Mouse (Mus musculus): Measurements from ENCODE around the gene Sim2.

Sim2 gene

GRCm38 (mm10) chr16:94095109-94095822 lies 10.5 kb downstream of the Sim2 start:
- DNase-seq (ENCODE audit: low read depth, low spot score) = no peak

DNA sequence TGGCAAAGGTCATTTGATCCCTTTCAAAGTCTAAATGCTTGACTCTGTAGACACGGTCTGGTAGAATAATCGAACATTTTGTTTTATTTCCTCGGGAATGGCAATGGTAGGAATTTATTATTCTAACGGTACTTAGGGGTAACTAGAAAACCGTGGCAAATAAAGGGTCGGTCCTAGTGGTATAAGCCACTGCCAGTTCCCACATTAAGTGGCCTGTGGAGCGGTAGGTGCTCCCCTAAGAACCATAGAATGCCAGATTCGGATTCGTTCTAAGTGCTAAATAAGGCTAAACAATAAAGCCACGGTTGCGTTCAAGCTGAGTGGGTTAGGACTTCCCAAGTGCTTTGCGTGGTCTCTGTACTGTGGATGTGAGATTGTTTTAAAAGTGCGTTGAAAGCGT lies 11.7 kb downstream of the Sim2 start:
- DNase-seq (ENCODE audit: low read depth, low spot score) = no peak

- DNase-seq (ENCODE audit: low read depth, low spot score) = no peak
Observed at GRCm38 (mm10) chr16:94097724-94098455, 13.2 kb downstream of the Sim2 start.

DNA sequence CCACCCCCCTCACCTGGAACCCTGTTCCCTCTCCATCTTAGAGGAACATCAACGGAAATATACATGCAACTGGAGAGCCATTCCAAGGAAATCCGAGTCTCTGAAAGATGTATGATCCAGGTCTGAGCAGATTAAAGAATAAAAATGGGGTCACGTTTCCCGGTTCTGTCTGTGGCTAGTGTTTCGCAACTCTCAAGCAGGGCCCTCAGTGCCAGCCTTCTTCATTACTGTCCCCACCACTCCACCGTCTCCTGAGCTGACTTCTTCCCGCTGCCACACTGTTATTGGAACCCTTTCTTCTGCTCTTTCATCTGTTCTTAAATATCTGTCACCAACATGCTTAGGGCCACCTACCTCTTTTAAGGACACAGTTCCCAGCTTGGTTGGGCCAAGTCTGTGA lies 28.4 kb downstream of the Sim2 start:
- DNase-seq (ENCODE audit: low read depth, low spot score) = no peak

DNA sequence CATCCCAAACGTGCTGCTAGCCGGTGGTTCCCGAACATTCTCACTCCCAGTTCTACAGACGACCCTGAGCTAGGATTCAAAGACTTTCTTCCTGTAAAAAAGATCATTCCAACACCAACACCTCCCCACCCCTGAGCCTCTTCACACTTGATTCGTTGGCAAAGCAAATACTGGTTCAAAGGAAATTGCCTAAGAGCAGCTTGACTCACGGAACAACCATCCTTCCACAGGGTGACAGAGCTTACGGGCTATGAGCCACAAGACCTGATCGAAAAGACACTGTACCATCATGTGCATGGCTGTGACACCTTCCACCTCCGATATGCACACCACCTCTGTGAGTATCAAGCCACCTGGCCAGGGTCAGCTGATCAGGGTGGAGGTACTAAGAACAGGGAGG lies 30.0 kb downstream of the Sim2 start:
- no peak for DNase-seq (ENCODE audit: low read depth, low spot score)

GRCm38 (mm10) chr16:94117333-94117732 lies 32.6 kb downstream of the Sim2 start:
- DNase-seq (ENCODE audit: low read depth, low spot score) = no peak

DNA sequence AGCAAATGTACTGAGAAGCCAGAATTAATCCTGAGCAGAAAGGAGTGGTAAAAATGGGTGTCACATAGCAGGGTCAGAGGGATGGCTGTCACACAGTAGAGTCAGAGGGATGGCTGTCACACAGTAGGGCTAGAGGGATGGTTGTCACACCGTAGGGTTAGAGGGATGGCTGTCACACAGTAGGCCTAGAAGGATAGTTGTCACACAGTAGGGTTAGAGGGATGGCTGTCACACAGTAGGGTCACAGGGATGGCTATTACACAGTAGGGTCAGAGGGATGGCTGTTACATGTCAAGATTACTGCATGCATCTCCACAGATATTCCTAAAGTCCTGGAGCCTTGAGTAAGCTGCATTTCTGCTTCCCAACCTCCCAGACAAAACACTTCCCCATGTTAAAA lies 33.7 kb downstream of the Sim2 start:
- no peak for DNase-seq (ENCODE audit: low read depth, low spot score)

DNA sequence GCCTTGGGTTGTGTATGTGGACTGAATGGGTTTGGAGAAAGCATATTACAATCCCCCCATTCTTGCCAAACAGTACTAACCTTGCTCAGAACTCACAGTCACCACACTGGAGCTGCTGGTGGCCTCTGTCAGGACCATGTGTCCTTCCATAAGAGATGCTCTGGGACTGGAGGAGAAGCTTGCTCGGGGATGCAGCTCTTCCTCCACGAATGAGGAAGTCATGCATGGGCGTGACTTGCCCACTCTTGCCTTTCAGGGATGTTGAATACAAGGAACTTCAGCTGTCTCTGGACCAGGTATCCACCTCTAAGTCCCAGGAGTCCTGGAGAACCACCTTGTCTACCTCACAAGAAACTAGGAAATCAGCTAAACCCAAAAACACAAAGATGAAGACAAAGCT lies 37.6 kb downstream of the Sim2 start:
- no peak for DNase-seq (ENCODE audit: low read depth, low spot score)

DNA sequence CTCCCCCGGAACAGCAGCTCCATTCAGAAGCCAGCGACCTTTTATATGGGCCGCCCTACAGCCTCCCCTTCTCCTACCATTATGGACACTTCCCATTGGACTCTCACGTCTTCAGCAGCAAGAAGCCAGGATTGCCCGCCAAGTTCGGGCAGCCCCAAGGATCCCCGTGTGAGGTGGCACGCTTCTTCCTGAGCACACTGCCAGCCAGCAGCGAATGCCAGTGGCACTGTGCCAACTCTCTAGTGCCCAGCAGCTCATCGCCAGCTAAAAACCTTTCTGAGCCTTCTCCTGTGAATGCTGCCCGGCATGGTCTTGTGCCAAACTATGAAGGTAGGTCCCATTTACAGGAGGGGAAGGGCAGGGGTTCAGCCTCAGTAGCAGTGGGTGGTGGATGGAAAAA lies 38.5 kb downstream of the Sim2 start:
- DNase-seq (ENCODE audit: low read depth, low spot score) = no peak

GRCm38 (mm10) chr16:94125172-94125981 lies 40.6 kb downstream of the Sim2 start:
- DNase-seq (ENCODE audit: low read depth, low spot score) = no peak

- no peak for DNase-seq (ENCODE audit: low read depth, low spot score)
Observed at GRCm38 (mm10) chr16:94126200-94126599, 41.5 kb downstream of the Sim2 start.

GRCm38 (mm10) chr16:94128236-94128835 lies 43.6 kb downstream of the Sim2 start:
- no peak for DNase-seq (ENCODE audit: low read depth, low spot score)

DNA sequence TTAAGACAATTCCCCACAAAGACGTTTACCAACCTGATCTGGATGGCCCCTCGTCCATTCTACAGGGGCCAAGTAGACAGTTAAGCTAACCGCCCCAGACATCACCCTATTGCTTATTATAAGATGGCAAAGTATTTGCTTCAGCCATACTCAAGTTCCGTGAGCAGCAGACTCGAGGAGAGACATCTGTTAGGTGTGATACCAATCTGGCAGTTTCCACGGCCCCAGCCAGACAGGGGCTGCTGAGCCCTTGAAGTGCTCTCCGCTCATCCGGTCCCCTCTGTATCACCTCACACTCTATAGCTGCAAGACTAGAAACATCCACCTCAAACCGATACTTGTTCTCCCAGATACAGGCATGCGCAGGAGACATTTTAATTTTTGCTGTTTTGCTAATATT lies 49.5 kb downstream of the Sim2 start:
- DNase-seq (ENCODE audit: low read depth, low spot score) = no peak

DNA sequence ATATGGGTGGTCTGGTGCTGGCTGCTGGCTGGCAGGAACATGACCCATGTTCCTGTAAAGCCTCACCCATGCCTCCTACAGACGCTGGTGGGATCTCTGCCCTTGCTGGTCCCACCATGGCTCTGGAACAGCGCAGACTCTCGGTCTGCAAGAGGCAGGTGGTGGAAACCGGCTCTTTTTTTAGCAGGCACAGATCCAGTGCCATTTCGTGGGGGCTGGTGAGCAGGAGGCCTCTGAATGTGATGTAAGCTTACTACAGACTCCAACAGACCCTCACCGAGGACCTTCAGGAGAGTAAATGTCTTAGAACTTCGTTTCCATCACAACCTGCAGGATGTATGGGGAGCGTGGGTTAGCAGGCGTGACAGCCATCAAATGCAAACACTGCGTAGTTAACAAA lies 56.0 kb downstream of the Sim2 start:
- no peak for DNase-seq (ENCODE audit: low read depth, low spot score)

- no peak for DNase-seq (ENCODE audit: low read depth, low spot score)
Observed at GRCm38 (mm10) chr16:94143325-94143724, 58.6 kb downstream of the Sim2 start.

DNA sequence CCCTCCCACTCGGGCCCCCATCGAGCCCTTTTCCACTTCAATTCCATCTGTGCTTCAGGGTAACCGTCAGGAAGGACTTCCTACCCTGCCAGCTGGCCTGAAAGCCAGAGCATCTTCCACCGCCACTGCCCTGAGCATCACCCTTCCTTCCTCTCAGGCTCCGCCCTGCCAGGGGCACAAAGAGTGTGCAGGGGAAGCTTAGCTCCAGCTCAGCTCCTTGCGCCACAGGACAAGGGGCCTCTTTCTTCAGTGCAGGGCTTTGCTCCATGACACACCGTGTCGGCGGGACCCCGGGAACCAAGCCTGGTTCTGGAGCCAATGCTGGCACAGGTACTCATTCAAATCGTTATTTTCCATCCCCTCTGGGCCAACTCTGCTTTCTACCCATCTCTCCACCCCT lies 63.4 kb downstream of the Sim2 start:
- no peak for DNase-seq (ENCODE audit: low read depth, low spot score)

- DNase-seq (ENCODE audit: low read depth, low spot score) = peak; percentile 88
Observed at GRCm38 (mm10) chr16:94150125-94151103, 65.7 kb downstream of the Sim2 start.

GRCm38 (mm10) chr16:94155041-94155653 lies 70.4 kb downstream of the Sim2 start:
- no peak for DNase-seq (ENCODE audit: low read depth, low spot score)

GRCm38 (mm10) chr16:94157819-94158218 lies 73.1 kb downstream of the Sim2 start:
- no peak for DNase-seq (ENCODE audit: low read depth, low spot score)

DNA sequence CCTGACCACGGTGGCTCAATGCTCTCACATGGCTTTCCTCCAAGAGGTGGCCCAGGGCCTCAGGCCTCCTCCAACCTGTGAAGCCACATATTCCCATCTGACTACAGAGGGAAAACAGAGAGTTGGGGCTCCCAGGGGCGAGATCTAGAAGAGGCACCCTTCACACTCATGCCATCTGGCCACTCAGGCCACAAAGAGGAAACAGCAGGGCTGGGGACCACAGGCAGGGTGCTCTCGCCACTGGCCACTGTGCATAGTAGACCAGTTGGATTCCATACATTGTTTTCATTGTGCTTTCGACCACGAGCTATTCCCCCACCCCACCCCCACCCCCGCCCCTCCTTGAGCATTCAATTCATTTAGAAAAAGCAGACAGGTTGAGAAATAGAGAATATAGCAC lies 77.3 kb downstream of the Sim2 start:
- DNase-seq (ENCODE audit: low read depth, low spot score) = no peak
